Mouse (Mus musculus): ENCODE results near the gene Onecut1.

- TF ChIP-seq CTCF (IDR thresholded peaks at IDR 0.05; ENCODE audit: extremely low read depth, insufficient read depth, insufficient read length, insufficient replicate concordance) (no peak), POLR2A (IDR thresholded peaks at IDR 0.05; ENCODE audit: low read depth, low read length) (no peak)
These were observed 14.6 kb upstream of the Onecut1 start for GRCm38 (mm10) chr9:74846867-74847830.
